Mouse (Mus musculus): ENCODE results near the gene Hnrnpa3.
"Not testable (repeated sequence)": the region's sequence is repeated elsewhere in the genome, so short reads cannot be mapped to it uniquely, and the experiment has no call there.

Gene Hnrnpa3

DNA sequence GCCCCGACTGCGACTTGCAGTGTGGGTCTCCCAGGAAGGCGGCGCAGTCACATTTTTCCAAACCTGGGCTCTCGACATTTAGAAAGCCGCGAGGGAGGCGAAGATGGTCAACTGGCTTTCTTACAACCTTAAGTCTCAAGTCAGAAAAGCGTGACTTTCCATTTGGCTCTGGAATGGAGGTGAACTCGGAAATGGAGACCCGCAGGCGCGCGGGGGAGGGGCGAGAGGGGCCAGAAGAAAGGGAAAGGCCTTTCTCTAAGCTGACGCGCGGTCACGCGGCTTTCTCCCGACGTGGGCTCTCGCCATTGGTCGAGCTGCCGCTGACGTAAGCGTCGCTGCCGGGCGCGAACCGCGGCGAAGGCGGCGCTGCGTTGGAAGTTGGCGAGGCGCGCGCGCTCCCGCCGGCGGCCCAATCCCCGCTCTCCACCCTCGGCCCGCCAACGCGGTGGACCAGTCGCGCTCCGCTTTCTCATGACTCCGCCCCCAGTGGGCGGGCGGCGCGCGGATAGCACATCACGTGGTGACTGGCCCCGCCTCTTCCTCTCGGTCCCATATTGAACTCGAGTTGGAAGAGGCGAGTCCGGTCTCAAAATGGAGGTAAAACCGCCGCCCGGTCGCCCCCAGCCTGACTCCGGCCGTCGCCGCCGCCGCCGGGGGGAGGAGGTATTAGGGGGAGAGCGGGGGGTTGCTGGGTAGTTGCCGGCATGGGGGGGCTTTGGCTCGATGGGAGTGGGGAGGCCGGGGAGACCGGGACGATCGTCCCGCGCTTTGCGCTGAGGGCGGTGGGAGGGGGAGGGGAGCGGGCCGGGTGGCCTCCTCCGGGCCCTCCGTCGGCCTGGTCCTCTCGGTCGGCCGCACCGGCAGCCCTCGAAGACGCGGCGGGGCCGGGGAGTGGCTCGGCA is at the start of gene Hnrnpa3:
Gene Hnrnpa3, plus strand, starts transcription at position 535 of the 902 bp plus-strand sequence.
- in situ Hi-C loops (cut with MboI; ENCODE audit: unreplicated experiment in 2 of 2): loop anchor here in 1 of 2 experiments (10.0 kb wide), 1 partner anchor 46 kb away; the partner anchor contains the start of gene Nfe2l2

DNA sequence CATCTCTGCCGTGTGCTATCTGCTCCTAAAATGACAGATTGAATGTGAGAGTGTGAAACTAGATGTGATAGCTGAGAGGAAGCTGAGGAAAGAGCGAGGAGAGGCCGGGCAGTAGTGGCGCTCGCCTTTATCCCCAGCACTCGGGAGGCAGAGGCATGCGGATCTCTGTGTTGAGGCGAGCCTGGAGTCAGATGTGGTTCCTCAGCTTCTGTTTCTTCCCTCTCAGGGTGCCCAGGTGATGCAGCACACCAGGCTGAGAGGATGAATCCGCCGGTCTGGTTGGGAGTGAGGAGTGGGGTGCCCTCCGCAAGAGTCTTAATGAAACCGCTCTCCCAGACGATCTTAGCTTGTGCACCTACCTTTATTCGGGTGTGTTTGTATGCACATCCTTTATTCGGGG is 49.1 kb upstream of the Hnrnpa3 start:
- in situ Hi-C loops (cut with MboI; ENCODE audit: unreplicated experiment in 2 of 2): loop anchor here (5.0 to 25.0 kb wide), 4 partner anchors 172 to 502 kb away; no protein-coding TSS in a partner anchor

DNA sequence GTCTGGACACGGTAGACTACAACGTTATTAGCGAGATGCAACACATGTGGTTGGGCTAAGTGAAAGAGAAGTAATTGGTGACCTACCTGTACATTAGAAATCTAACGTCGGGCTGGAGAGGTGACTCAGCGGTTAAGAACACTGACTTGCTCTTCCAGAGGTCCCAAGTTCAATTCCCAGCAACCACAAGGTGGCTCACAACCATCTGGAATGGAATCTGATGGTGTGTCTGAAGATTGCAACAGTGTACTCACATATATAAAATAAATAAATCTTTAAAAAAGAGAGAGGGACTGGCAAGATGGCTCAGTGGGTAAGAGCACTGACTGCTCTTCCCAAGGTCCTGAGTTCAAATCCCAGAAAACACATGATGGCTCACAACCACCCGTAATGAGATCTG is 48.5 kb upstream of the Hnrnpa3 start:
- in situ Hi-C loops (cut with MboI; ENCODE audit: unreplicated experiment in 2 of 2): loop anchor here (5.0 to 25.0 kb wide), 3 partner anchors 172 to 502 kb away; no protein-coding TSS in a partner anchor

DNA sequence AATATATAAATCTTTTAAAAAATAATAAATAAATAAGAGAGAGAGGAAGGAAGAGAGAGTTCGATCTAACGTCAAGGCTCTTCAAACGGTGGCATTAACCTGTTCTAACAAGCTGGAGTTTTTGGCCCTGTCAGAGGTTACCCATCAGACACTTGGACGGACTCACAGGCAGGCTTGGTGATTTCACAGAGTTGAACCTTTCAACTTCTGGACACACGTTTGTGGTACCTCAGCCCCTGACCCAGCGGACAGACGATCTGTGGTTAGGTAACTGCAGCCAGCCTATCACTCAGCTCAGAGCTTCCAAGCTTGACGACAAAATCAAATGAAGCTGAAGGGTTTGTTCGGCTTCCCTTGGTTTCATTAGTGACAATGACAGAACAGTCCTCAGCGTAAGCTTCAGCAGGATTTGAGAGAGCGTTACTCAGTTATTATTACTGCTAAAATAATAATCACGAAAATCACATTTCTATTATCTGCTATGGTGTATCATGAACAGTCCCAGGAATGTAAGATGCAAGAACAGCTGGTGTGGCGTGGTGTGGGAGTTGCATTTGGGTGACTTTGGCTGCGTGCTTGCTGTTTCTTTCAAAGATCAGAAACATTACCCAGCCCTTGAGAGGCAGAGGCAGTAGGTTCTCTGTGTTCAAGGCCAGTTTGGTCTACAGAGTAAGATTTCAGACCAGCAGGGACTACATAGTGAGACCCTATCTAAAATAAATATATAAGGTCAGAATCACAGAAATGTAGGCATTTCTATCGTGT is 47.8 kb upstream of the Hnrnpa3 start:
- in situ Hi-C loops (cut with MboI; ENCODE audit: unreplicated experiment in 2 of 2): loop anchor here (5.0 to 25.0 kb wide), 3 partner anchors 171 to 501 kb away; no protein-coding TSS in a partner anchor

DNA sequence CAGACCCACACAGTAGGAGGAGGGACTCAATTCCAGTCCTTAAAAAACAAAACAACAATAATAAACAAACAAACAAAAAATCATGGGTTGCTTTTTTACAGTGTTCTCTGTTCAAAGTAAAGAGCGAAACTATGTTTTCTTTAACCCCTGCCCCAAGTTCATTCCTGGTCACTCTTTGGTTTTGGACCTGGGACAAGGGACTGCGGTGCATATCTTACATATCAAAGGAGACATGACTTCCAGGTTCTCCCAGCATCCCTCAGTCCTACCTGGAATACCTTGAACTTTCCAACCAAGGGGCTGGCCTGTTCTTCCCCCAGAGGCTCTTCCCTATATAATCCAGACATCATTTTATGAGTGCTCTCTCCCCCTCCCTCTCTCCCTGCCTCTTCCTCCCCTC is 47.1 kb upstream of the Hnrnpa3 start:
- in situ Hi-C loops (cut with MboI; ENCODE audit: unreplicated experiment in 2 of 2): loop anchor here (5.0 to 25.0 kb wide), 3 partner anchors 170 to 500 kb away; no protein-coding TSS in a partner anchor

DNA sequence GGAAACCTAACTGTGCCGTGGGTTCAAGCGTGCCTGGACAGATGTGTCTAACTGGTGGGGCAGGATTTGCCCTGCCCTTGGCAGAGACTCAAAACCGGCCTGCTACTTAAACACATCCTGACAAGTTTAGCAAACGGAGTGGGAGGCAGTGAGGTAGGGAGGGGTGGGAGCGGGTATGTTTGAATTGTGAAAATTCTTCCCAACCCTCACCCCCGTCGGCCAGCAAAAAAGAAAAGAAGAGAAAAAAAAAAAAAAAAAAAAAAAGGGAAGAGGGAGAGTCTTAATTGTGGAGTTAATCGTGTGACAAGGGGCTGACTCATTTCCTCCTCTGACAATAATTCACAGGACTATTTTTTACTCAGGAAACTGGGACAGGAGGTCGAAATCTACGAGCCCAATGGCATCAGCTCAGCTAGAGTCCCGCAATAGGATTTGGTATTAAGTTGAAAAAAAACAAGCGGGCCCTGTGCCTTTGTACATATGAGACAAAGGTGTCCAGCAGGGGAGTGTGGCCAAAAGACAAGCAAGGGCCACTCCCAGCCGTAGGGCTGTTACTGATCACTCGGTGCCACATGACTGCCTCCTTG is 46.0 kb upstream of the Hnrnpa3 start:
- in situ Hi-C loops (cut with MboI; ENCODE audit: unreplicated experiment in 2 of 2): loop anchor here (5.0 to 25.0 kb wide), 3 partner anchors 169 to 499 kb away; no protein-coding TSS in a partner anchor

DNA sequence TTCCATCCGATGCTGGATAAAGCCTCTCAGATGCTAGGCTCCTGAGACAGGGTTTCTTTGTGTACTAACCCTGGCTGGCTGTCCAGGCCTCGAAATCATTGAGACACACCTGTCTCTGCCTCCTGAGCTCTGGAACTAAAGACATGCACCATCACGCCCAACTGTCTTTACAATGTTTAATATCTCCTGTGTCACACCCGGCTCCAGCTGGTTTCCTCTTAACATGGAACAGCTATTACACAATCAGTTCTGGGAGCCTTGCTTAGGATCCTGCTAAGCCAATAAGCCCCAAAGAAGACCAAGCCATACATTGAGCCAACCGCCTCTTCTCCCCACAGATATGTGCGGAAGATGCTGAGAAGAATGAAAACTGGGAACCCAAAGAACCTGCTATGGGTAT is 44.5 kb upstream of the Hnrnpa3 start:
- in situ Hi-C loops (cut with MboI; ENCODE audit: unreplicated experiment in 2 of 2): loop anchor here (5.0 to 25.0 kb wide), 3 partner anchors 168 to 498 kb away; no protein-coding TSS in a partner anchor

DNA sequence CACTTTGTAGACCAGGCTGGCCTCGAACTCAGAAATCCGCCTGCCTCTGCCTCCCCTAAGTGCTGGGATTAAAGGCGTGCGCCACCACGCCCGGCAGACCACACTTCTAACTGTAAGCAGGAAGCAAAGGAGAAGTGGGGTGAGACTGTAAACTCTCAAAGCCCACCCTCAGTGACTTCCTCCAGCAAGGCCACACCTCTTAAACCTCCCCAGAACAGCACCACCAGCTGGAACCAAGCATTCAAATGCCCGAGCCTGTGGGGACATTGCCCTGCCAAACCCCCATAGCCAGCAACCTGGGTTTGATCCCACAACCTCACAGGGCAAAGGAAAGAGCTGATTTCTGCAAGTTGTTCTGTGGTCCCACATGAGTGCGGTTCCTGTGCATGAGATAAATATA is 42.1 kb upstream of the Hnrnpa3 start:
- in situ Hi-C loops (cut with MboI; ENCODE audit: unreplicated experiment in 2 of 2): loop anchor here in 1 of 2 experiments (25.0 kb wide), 1 partner anchor 495 kb away; no protein-coding TSS in a partner anchor

DNA sequence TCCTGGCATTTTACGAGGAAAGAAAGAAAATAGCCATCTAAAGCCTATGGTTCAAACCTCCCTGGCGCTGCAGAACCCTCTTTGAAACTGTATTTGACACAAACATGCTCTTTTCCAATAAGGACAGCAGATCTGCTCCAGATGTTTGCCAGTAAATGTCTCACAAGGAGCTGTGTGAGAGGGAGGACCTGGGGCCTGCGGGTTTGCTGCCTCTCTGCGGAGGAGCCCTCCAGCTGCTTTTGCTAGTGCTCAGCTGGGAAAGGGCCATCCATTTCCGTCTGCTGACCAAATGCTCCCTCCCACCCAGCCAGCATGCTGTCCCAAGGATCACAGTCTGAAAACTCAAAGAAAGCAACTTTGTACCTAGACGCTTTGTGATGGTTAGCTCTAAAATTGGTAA is 40.3 kb upstream of the Hnrnpa3 start:
- in situ Hi-C loops (cut with MboI; ENCODE audit: unreplicated experiment in 2 of 2): loop anchor here in 1 of 2 experiments (25.0 kb wide), 1 partner anchor 494 kb away; no protein-coding TSS in a partner anchor

DNA sequence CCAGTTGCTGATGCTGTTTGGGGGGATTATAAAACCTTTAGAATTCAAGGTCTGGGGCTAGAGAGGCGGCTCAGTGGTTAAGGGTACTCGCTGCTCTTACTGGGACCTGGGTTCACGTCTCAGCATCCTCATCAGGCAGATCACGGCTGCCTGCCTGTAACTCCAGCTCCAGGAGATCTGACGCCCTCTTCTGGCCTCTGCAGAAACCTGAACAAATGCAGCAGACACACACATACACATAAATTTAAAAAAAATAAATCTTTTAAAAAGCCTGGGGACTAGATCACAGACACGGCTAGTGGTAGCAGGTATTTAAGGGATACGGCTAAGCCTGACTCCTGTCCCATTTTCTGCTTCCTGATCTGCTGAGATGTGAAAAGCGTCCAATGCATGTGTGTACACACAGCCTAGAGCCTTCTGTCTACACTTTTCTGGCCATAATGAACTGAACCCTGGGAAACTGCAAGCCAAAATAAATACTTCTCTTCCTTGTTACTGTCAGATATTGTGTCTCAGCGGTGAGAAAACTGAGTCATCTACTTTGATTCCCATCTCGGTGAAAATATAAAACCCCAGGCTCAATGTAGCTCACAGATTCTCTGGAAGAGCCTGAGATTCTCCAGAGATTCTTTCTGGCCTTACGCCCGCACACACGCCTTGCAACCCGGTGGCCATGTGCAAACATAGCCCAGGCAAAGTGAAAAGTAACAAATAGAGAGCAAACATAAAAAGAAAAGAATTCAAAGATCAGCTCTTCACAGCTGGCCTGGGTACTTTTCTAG is 37.0 kb upstream of the Hnrnpa3 start:
- in situ Hi-C loops (cut with MboI; ENCODE audit: unreplicated experiment in 2 of 2): loop anchor here in 1 of 2 experiments (25.0 kb wide), 1 partner anchor 490 kb away; no protein-coding TSS in a partner anchor

DNA sequence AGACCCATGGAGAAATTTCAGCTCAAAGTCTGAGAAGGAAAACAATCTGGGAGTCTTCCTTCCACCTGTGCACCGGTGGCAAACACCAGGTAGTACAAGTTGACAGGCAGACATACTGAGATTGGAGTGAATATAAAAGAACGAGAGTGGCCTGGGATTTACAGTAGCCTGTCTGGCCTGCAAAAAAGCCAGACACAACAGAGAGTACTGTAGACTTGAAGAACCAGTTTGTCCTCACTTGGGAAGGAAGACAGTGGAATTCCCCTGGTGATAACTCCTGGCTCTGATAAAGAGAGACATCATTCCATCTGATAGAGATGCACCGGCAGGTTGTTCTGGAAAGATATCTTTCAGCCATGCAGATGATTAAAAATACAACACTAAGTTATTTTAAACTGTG is 34.0 kb upstream of the Hnrnpa3 start:
- in situ Hi-C loops (cut with MboI; ENCODE audit: unreplicated experiment in 2 of 2): no loop called here

DNA sequence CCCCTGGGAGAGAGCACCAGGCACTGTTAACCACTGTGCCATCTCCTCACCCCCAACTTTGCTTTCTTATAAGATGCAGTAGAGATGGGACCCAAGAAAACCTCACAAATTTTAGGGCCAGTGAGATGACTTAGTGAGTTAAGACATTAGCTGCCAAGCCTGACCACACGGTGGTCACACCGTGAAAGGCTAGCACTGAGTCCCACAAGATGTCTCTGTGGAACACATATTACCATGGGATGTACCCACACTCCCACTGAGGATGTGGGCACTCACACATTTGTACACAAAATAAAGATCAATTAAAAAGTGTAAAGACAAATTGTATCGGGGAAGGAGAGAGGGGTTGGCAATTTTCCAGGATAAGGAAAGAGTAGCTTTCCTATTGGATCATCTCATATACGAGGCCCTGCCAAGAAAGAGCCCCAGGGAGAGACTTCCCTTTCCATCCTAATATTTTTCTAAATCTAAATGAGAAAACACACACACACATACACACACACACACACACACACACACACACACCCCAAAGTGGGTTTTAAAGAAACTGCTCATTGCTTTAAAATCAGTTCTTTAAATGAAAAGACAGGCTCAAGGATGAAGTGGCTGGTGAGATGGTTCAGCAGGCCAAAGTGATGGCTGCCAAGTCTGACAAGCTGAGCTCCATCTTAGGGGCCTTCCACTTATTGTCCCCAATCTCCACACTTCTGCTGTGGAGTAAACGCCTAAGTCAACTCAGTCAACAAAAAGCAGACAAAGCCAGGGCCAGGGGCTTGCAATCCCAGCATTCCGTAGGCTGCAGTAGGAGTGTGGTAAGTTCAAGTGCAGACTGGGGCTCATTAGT is 32.2 kb upstream of the Hnrnpa3 start:
- in situ Hi-C loops (cut with MboI; ENCODE audit: unreplicated experiment in 2 of 2): no loop called here

DNA sequence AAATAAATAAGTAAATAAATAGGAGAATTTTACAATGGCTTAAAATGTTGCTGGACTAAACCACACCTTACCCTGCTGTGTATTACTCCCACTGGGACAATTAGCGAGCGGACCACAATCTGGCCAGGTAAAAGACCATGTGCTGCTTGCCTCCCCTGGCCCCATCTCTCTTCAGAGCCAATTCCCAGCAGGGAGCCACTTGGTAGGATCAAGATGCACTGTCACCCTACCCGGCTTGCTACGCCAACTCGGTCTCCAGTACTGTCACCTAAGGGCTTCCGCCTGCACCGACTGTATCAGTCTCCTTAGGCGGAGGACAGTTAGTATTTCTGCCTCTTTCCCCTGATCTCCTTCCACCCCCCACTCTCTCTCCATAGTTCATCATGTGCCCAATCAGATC is 30.6 kb upstream of the Hnrnpa3 start:
- in situ Hi-C loops (cut with MboI; ENCODE audit: unreplicated experiment in 2 of 2): no loop called here

DNA sequence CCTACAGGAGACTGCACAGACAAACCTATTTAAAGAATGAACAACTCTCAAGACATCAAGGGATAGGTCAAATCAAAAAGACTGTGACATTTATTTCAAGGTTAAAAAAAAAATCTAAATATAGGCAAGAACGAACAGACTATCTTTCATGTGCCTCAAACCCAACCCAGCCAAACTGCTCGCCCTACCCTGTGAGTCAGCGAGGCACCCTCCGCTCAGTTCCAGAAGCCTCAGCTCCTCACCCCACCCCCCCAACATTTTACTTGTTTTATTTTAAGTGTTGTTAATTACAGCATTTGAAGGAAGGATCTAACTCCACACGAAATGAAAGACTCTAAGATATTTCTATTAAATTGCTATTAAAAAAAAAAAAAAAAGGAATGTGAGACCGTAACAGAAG is 27.6 kb upstream of the Hnrnpa3 start:
- in situ Hi-C loops (cut with MboI; ENCODE audit: unreplicated experiment in 2 of 2): no loop called here

DNA sequence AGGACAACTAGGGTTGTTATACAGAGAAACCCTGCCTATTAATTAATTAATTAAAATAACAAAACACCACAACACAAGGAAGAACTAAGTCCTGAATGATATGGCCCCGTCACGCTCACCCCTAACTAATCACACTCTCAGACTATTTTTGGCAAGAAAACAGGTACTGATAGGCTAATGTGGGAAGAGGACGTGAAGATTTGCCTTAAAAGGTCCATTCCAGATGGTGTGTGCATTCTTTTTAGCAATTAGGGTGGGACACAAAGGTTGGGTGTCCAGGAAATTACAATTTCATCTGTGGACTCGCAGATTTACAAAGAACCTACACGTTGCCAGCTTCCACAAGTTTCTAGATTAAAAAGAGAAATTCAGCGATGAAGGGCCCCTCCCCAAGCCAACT is 27.0 kb upstream of the Hnrnpa3 start:
- in situ Hi-C loops (cut with MboI; ENCODE audit: unreplicated experiment in 2 of 2): no loop called here

DNA sequence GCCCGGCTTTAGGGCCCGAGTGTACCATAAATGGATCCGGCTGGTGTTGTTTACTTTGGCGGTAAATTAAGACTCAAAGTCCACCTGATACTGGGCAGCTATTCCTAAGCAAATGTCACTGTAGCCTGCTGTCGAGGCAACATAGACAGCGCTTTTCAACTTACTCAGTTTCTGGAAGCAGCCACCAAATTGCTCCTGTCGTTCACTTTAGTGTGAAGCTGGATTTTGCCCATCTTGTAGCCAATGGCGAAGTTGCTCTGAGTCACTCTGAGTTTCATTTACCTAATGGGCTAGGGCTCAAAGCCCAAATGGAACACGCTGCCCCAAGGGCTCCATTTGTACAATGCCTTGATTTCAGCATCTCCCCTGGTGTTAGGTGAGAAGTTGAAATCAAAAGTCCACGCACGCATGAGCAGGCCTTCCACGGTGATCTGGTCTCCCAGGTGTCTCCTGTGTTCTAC is 26.3 kb upstream of the Hnrnpa3 start:
- in situ Hi-C loops (cut with MboI; ENCODE audit: unreplicated experiment in 2 of 2): no loop called here

DNA sequence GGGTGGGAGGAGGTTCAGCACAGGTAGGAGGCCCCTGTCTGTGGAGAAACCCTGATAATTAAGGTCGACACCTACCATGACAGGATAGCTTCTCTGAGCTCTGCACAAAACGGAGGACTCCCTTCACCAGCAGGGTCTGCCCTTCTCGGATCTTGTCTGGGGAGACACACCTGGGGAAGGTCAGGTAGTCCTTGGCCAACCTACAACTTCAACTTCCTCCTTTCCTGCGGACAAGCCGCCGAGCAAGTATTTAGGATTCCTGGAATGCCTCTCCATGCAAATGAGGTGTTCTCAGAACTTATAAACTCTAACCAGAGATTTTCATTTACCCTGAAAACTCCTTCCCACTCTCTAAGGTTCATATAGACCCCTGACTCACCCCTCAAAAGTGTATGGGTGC is 25.7 kb upstream of the Hnrnpa3 start:
- in situ Hi-C loops (cut with MboI; ENCODE audit: unreplicated experiment in 2 of 2): no loop called here

DNA sequence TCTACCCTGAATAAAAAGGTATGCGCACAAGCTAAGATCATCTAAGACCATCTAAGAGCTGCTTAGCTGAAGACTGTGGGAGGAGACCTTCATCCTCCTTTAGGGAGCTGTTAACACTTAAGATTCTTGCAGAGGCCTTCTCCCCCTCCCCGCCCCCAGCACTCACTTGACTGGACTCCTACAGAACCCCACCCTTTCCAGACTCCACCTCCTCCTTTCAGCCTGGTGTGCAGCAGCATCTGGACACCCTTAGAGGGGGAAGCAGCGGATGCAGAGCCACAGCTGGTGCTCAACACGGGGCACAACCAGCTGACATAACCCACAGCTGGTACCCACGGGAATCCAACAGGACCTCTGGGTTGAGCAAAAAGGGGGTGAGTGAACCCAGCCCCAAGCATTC is 25.3 kb upstream of the Hnrnpa3 start:
- in situ Hi-C loops (cut with MboI; ENCODE audit: unreplicated experiment in 2 of 2): no loop called here

DNA sequence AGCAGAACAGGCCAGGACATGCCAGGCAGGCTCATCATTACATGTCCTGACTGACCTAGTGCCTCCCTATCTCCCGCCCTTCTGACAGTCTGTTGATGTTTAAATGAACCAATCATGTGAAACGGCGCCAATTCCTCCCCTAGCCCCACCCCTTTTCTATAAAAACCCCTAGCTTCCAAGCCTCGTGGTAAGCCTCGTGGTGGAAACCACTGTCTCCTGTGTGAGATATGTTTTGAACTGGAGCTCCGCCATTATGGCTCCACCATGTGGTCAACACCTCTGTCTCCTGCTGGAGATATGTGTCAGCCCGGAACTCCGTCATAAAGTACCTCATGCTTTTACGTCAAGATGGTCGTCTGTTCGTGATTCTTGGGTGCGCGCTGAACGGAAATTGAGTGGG is 24.6 kb upstream of the Hnrnpa3 start:
- in situ Hi-C loops (cut with MboI; ENCODE audit: unreplicated experiment in 2 of 2): not testable (repeated sequence)
